Mouse (Mus musculus) liver, adult 2 months (tissue): ENCODE results near the gene Rfx1.

Experiments
- CTCF ChIP-seq: fragments of 200-500 bp; IDR thresholded peaks from 2 replicates; pipeline ENCODE4 v1.5.1; 2011; ENCODE audit warnings: low read depth, low read length, control low read depth
- POLR2A ChIP-seq: fragments of 200-500 bp; IDR thresholded peaks from 2 replicates; pipeline ENCODE4 v1.6.1; 2011; ENCODE audit warnings: low read length, control low read depth; ENCODE audit not compliant: insufficient read depth; ENCODE audit errors: extremely low read depth

DNA sequence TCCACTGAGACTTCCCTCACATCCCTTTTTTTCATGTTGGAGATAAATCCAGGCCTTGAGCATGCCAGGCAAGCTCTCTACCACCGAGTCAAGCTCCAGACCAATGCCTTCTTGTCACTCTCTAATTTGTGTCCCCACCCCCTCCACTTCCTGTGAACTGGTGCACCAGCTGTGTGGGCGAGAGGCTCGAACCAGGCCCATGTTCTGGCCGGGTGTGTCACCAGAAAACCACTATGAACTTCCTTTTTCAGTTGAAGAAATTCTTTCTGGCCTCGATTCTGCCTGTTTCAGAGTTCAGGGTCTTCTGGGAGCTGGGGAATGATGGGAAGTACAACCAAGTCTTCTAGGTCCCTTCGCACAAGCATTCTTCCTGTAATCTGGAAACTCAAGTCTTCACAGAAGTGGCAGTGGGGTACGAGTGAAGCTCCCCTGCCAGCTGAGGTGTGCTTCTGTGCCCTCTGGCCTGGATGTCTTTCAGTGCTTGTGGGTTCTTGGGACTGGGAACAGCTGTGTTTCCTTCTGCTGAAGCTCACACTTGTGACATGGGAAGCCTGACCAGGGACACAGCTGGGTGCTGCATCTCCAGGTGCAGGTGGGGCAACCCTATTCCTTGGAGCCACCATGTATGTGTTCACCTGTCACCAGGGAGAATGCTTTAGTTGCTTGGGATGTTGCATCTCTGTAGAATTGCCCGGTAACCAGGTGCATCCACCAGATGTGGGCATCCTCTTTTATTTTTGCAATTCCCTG lies 2.6 kb upstream of the Rfx1 start:
- TF ChIP-seq CTCF, result no peak
- no peak for TF ChIP-seq POLR2A
